Mouse (Mus musculus): ENCODE measurements around the gene Gm28230.

Gm28230 gene

GRCm38 (mm10) chr2:74722949-74723348 lies 3.6 kb upstream of the Gm28230 start:
- 6% methylated on average over 8 of the region's 8 CpGs for WGBS

GRCm38 (mm10) chr2:74724244-74725015 lies 2.1 kb upstream of the Gm28230 start:
- 29% methylated on average over 7 of the region's 7 CpGs for WGBS

DNA sequence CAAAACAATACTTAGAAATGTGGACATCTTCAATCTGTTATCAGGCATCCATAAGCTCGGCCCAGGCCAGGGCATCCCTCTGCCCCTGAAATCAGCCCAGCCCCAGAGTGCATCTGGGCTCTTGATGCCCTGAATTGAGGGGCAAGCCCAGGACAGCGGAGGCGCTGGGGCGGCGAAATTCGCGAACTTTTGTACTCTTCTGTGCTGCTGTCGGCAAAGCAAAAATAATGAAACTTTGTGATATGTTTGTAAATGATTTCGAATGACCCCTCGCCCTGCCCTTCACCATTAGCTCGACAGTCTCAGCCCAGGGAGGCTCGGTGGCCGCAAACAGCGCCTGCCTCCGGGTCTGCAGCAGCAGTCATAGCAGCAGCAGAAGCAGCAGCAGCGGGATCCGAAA lies 1.4 kb upstream of the Gm28230 start:
- 8% methylated on average over 17 of the region's 17 CpGs for WGBS

- WGBS, result 3% methylated on average over 42 of the region's 43 CpGs
Measured at GRCm38 (mm10) chr2:74726973-74727639, 578 bp downstream of the Gm28230 start.

DNA sequence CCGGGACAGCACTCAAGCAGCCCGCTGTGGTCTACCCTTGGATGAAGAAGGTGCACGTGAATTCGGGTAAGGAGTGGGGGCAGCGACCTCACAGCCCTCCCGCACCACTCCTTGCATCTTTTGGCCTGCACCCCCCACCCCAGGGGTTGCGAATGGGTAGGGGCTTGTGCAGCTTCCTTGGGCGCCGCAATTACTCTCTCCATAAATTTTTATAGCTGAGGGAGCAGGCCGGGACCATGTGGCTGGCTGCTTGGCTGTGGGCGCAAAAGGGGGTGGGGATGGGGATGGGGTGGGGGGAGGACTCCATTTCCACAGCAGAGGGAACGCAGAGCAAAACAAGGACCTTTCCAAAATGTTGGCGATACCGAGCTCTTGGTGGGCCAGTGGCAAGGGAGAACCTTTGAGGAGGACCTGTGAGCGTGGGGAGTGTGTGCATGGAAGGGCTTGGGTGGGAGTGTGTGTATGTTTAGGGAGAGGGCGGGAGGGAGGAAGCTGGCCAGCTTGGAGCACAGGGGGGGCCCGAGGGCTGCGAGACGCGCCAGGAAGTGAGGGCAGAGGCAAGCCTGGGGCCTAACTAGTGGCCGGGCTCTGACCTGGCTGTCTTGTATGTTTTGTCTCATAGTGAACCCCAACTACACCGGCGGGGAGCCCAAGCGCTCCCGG lies 1.2 kb downstream of the Gm28230 start:
- WGBS, result 4% methylated on average over 25 of the region's 25 CpGs

GRCm38 (mm10) chr2:74728303-74728680 lies 1.8 kb downstream of the Gm28230 start:
- WGBS, result 12% methylated on average over 13 of the region's 13 CpGs

DNA sequence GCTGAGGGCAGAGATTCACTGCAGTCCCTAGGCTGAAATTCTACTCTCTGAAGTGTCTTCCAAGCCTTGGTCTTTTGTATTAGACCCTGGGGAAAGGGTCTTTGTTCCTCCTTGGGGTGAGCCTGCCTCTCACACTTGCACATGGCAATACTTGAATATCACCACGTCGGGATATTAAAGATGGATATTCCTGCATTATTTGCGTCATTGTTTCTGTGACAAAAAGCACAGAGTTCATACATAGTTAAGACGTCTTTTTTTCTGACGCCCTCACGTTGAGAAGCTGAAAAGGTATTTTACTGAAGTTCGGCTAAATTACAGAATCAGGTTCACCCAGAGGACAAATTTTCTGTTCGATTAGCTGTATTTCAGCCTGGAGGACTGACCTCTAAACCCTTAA lies 3.8 kb downstream of the Gm28230 start:
- WGBS, result 7% methylated on average over 8 of the region's 8 CpGs

DNA sequence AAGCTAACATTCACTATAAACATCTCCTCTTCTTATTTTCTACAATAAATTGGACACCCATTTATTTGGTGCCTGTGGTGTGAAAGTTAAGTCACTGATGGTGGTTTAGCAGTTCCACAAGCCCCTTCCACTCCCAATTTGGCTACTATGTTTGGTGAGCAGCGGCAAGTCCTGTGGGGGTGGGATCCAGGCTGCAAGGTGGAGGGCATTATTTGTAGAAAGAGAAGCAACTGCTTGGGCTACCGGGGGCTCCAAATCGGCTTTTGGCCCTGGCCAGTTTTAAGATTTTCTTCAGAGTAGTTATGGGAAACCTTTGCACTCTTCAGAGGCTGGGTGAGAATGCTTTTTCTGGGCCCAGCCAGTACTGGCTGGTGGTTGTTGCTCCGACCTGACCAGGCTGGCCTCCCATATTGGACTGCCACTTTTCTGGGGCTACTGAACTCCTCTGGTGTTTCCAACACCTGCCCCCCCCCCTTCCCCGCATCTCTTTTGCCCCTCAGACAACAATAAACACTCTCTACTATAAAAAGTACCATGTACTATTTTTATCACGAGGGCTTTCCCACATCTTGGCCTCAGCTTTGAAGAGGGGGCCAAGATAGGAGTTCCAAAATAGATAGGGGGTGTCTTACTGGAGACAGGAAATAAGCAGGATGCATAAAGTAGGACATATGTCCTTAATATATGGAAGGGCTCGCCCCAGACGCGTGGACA lies 5.4 kb downstream of the Gm28230 start:
- 6% methylated on average over 9 of the region's 9 CpGs for WGBS

DNA sequence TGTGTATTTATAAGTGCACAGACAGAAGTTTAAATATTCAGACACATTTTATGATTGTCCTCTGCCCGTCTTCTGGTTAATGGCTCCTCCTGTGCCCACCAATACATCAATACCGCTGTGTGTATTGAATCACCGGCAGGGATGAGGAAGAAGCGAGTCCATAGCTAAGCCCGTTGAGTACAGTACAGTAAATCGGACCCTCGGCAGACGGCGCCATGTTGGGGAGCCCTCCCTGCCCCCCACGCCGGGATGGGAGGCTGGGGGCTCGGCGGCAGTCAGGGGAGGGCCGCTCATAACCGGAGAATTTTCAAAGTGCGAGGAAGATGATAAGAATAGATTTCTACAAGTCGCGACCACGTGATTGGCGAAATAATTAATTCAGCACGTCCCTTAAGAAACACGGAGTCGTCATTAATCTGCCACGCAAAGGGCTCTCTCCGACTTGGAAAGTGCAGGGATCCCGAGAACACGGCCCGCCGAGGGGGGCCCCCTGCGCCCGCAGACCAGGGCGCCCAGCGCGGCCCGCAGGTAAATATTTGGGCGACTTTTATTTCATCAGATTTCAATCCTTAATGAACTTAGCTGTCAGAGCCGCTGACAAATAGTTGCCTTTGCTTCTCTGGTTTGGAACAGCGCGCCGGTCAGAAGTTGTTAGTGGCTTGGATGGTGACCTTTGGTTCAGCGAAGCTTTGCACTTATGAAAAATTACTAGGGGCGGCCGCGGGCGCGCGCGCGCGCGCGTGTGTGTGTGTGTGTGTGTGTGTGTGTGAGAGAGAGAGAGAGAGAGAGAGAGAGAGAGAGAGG lies 6.2 kb downstream of the Gm28230 start:
- 2% methylated on average over 52 of the region's 52 CpGs for WGBS

GRCm38 (mm10) chr2:74733317-74733661 lies 6.8 kb downstream of the Gm28230 start:
- 3% methylated on average over 16 of the region's 16 CpGs for WGBS

- 4% methylated on average over 6 of the region's 6 CpGs for WGBS
Measured at GRCm38 (mm10) chr2:74733765-74734164, 7.2 kb downstream of the Gm28230 start.

DNA sequence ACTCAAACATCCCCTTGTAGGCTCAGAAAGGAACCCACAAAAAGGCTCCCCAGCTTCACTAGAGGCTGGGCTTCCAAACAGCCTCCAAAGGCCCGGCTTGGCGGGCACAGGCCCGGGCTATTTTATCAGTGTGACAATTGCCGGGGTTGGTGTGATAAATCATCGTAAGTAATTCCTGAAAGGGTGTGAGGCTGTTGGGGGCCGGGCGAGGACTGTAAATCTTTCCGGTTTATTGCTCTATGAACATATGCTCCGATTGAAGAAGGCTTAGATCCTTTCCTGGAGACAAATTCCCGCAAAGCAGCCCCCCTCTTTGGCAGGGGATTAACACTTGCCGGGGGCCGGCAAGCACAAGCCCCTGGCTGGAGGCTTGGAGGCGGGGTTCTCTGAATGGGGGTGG lies 7.9 kb downstream of the Gm28230 start:
- WGBS, result 4% methylated on average over 13 of the region's 13 CpGs

DNA sequence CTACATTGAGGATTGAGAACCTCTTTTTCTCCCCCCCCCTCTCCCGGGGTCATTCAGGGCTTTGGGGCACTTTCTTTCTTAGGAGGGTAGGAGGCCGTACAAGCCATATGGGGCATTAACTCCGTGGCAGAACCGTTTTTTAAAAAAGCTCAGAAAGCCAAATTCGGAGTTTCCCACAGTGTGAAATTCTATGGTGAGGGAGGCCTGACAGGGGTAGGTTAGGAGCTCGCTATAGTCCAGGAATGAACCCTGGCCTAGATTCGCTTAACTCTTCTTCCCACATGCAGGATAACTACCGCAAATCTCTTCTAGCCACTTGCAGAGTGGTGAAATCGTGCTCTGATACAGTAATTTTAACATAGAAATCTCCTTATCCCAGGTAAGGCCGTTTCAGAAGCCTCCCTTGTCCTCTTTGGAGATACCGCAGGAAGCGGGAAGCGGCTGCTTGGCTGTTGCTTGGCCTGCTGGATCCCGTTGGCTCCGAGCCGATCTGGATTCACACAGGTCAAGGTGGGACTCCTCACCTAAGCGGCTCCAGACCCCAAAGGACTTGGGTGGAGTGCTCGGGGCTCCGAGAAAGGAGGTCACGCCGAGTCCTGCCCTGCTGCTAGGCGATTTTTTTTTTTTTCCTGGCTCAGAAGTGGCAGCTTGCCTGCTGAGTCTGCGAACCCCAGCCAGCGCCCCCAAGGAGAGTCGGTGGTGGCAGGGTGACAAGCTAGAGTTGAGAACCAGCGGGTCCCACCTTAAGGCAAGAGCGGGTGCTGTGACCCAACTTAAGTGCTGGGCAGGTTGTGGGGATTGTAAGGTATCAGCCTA lies 8.7 kb downstream of the Gm28230 start:
- 3% methylated on average over 27 of the region's 27 CpGs for WGBS

DNA sequence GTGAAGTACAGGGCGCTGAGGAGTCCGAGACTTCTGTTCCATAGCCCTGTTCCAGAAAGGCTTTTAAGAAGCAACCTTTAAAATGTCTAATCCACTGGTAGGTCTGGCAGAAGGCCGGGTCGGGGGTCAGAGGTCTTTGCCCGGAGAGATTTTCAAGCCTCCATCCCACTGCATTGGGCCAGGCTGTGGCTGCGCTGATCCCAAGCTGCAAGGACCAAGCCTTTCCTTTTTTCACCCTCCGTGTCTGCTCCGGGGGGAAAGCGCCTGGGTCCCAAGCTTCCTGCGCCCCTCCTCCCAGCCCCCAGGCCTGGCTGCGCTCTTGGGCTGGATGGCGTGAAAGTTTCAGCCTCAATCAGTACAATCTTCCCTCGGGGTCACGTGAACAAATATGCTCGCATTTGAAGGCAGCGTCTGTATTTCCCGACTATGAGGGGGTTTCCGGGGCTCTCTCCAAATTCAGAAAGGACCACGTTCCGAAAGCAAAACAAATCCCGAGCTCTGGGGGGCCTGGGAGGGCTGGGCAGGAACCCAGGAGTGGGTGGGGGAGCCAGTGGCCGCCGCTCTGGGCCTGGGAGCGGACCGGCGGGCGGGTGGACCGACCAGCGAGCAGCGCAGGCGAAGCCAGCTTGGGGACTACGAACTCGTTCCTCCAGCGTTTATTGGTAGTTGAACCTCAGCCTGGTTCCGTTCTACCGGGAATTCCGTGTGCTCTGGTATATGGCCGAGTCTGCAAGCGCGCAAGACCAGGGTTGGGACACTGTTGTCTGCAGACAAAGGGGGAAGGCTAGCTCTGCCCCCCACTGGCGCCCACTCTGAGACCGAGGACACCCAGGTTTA lies 9.5 kb downstream of the Gm28230 start:
- WGBS, result 2% methylated on average over 42 of the region's 42 CpGs

GRCm38 (mm10) chr2:74736688-74737577 lies 10.4 kb downstream of the Gm28230 start:
- WGBS, result 3% methylated on average over 15 of the region's 15 CpGs

DNA sequence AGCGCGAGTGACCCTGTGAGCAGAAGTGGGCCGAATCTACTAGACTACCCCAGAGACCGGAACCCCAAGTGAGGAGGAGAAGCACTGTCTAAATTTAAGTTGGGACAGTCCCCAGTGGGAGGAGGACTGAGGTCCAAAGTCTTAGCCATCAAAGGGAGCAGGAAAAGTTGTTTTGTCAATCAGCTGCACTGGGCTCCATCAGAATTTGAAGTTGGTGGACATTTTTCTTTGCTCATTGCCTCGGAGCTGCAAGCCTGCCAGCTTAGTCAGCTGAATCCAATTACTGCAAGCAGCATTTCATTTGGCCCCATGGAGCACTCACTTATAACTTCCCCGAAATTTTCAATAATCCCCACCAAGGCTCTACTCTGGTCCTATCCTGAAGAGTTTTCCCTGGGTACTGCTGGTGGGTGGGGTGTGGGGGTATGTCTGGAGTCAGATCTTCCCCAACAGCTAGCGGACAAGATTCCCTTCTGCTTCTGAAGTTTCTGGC lies 11.1 kb downstream of the Gm28230 start:
- 5% methylated on average over 7 of the region's 7 CpGs for WGBS

DNA sequence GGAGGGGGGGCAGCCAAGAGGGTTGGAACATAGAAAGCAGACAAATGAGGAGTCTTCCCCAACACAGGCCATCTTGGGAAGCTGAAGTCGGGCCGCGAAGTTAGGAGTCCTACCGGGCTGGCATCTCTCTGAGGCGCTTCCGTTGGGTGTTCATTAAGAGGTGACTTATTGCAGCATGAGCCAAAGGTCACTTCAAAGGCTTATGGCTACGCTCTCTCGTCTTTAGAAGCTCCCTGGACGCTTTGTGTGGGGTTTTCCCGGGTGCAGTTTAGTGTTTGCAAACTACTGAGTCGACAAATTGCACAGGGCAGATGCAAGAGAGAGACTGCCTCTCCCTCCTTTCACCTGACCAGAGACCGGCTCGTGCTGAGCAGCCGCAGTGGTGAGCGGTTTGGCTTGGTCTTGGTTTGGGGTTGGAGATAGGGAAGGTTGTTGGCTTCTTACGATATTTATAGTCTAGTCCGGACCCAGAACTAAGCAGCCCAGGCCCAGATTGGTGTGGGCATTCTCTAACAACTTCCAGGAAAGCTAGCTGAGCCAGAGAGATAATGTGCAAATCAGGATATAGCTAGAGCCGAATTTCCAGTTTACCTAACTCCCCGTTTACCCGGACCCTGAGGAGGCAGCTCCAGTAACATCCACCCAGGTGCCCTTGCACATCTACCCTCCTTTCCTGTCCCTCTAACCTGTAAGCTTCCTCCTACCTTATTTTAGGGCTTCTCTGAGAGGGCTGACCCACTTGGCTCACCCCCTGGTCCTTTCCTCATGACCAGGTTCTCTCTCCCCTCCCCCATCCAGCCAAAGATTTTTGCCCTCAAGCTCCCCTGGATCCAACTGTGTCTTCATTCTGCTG lies 12.3 kb downstream of the Gm28230 start:
- WGBS, result 3% methylated on average over 20 of the region's 20 CpGs

GRCm38 (mm10) chr2:74739476-74739800 lies 12.9 kb downstream of the Gm28230 start:
- WGBS, result 10% methylated on average over 2 of the region's 2 CpGs

Data from cerebral cortex, adult 2 months (tissue).